Mouse (Mus musculus) common myeloid progenitor, adult 5-6 weeks (primary cell): ENCODE measurements around the gene Pea15a. TPM values are rescaled to one million over a fixed set of nuclear protein-coding genes. Genes with fewer than 3 reads are reported as not detected.

ENCODE experiments used
- ATAC-seq: replicated peaks from 2 replicates; pipeline ENCODE4 v1.8.0; 2016; ENCODE audit warnings: low read depth, mild to moderate bottlenecking, moderate TSS enrichment, inconsistent platforms; ENCODE audit not compliant: poor library complexity, severe bottlenecking
- total RNA-seq: library from RNA; stranded (forward); fragments of 200-1000, 187-1606 nt; gene quantifications from 2 replicates; pipeline ENCODE4 v1.2.3, GENCODE M21; 2017

Gene Pea15a
- total RNA-seq, 1 experiment from 2014 or later = 5.8 TPM

DNA sequence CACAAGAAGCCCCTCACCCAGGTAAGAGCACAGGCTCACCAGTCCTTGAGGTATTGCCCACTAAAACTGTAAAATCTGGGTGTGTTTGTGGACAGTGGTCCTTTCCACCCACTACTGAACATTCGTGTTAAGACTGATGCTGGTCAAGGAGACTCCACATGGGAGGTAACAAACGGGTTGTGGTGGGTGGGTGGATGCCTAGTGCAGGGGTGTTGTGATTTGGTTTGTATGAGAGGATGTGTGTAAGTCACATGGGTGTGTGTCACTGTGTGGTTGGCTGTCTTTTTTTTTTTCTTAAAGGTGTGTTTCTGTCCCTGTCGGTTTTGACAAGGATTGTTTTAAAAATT is 890 bp downstream of the Pea15a start:
- ATAC-seq = peak; percentile 4; the same call in 1 of the 2 replicates

DNA sequence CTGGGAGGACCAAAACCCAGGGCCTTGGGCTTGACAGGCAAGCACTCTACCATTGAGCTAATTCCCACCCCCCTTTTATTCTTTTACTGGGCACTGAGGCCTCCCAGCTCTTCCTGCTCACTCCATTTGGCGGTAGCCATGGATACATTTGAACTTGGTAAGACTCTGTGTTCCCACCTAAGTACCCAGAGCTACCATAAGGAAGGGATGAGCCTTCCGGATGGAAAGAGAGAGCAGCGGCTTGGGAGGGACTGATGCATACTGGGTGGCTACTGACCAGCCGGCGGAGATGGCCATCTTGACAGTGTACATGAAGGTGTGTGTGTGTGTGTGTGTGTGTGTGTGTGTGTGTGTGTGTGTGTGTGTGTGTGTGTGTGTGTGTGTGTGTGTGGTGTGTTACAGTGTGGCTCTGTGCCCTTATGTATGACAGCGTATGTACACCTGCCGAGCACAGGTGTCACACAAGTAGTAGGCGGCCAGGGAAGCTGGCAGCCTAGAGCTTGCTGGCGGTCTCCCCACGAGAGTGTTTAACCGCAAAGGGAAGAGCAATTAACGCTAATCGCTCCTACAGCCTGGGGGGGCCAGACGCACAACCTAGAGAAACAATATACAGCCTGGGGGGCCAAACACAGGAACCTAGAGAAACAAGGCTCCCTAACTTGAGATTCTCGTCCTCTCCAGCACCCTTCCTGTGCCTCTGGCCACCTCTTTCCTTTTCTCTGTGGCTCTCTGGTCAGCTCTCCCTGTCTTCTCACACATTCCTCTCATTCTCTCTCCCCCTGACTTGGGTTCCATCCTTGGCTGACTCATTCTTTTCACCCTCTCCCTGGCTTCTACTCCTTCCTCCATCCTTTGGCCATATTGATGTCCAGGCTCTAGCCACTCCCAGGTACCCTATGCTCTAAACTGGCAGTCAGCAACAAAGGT is 1.5 kb downstream of the Pea15a start:
- no peak for ATAC-seq

DNA sequence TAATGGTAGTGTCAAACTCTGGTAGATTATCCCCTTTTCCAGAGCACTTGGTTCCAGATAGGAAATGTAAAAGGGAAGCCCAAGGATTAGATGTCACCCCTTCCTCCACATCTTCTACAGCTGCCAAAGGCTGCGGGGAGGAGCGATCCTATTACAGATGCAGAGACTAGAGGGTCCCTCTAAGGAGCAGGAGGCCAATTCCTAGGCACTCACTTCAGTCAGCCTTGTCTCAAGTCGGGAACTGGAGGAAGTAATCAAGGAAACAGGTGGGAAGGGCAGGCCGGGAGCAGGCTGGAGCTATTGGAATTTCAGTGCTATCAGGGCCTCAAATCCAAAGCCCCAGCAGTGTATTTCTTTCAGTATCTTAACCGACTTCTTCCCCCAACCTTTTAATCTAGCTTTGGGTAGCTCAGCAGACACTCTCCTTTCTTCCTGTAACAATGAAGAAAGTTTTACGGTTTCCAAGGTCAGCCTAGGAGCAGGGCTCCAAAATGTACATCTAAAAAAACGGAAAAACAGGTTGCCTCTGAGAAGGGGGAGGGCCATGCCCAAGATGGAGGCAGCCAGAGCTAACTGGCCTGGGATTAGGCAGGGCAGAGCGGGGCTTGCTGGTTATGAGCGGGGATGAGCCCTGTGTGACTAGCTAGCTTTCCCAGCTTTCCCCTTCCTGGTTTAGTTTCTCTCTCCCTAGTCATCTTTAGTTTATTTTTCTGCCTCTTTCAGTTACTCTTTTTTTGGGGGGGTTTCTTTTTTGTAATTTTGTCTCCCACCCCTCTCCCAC is 2.4 kb downstream of the Pea15a start:
- ATAC-seq = no peak

DNA sequence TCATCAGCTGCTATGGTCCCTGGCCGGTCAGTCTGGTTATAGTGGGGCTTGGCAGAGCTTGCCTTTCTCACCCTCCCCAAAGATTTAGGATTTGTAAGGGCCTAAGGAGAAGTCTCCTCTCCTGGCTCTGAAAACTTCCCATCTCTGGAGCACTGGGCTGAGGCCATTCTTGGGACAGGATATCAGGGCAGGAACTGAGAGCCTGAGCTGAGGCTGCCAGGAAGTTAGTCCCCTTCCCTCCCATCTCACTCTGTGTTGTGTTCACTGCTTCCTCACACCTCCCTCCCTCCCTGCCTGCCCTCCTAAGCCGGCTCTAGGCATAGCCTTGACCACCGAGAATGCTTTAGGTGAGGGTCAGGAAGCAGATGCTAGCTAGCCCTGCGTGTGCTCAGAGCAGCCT is 3.0 kb downstream of the Pea15a start:
- no peak for ATAC-seq

DNA sequence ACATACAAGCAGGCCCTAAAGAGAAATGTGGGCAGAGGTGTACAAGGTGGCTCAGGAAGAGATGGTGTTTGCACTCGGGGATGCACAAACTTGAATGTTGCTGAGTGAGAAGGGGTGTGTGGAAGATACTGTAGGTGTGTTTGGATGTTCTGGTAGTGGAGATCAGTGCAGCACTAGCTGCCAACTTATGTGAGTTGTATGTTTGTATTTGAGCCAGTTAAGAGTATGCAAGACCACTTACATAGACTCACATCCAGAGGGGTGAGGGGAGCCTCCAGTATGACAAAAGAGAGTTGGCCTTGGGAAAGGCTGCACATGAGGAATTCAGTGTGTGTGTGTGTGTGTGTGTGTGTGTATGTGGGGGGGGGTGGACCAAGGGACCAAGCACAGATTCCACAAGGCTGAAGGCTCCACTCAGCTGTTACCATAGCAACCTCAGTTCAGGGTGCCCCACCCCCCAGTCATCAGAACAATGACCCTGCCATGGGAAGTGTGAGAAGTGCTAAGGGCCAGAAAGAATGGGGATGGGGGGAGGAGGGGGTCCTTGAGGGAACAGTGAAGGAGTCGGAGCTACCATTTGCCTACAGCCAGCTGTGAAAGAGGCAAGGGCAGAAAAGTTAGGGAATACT is 3.6 kb downstream of the Pea15a start:
- ATAC-seq = no peak

DNA sequence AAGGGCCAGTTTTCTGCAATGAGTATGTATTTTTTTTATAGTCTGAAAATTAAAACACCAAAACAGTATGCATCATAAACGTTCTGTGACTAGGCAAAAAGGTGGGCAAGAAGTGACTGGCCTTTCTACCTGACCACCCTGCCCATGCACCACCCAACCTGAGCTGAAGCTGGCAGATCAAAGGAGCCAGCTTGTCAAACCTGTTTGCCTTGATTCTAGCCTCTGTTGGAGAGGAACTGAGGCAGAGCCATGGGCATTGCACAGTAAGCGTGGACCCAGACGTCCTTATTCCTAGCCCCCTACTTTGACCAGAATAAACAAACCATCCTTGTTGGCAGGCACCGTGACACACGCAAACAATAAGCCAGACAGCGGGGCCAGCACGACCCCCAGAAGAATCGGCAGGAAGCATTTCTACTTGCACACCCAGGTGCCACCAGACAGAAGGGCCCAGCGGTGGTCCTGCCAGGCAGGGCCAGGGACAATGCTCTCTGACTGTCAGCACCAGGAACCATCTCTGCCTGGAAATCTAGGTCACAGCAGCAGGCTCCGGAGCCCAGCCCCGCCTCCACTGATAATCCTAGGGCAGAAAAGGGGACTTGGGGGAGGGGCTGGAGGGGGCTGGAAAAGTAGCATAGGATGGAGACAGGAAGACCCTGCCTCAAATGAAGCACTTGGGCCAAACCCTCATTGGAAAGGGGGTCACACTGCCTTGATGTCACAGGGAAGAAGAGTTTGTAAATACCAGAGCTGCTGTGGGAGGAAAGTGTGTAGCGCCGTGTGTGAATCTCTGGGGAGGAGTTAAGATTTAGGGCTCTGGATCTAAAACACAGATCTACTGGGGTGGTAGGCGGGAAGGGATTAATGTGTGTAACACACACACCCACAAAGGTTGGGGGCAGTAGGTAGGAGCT is 4.4 kb downstream of the Pea15a start:
- ATAC-seq = no peak

DNA sequence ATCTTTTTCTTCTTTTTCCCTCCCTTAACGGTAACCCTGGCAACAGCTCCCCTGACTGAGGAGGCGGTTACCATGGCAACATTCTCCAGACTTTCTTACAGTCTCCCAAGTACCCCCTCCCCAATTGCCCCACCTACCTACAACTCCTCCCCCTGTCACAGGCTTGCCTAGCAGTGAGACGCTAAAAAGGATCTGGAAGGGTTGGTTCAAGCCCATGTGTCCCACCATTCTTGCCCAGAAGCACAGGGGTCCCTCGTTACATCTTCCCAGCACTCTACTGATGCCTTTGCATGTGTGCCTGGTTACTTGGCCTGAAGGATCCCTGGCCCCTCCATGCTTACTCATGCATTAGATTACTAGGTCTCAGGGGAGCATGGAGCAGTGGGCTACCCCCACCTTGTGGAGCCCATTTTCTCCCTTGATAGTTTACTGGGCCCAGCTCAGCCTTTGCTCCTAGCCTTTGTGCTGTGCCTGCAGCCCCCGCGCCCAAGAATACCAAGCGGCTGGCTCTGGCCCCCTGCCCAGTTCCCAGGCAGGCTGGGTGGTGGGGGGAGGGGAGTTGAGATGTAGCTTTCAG is 5.6 kb downstream of the Pea15a start:
- no peak for ATAC-seq

DNA sequence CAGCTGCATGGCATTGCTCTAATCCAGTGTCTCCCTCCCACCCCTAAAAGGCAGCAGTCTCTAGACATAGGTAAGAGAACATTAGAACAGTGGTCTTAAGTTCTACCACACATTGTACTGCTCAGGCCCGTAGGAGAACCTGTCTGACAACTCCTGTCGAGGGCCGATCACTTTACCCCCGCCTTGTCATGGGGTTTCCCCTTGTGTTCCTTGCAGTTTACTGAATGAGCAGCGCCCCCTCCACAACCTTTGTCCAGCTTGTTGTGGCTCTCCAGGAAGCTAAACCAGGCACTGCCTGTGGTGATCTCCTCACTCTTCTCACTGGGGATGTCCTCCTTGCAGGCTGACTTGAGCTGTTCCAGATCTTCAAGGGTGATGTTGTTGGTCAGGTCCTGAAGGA is 6.4 kb downstream of the Pea15a start:
- no peak for ATAC-seq

DNA sequence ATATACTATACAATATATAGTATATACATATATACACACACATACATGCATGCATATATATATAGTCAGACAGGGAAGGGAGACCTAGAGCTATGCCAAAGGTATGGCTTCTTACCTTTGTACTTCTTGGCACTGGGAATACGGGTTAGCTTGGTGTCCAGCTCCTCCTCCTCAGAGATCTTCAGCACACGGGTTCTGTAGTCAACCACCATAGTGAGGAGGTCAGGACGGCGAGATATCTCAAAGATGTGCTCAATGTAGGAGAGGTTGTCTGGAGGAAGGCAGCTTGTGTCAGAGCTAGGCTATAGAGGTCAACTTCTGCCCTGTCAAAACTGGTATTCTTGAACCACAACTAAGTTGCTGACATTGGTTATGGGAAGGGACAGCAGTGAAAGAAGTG is 7.6 kb downstream of the Pea15a start:
- ATAC-seq = no peak

DNA sequence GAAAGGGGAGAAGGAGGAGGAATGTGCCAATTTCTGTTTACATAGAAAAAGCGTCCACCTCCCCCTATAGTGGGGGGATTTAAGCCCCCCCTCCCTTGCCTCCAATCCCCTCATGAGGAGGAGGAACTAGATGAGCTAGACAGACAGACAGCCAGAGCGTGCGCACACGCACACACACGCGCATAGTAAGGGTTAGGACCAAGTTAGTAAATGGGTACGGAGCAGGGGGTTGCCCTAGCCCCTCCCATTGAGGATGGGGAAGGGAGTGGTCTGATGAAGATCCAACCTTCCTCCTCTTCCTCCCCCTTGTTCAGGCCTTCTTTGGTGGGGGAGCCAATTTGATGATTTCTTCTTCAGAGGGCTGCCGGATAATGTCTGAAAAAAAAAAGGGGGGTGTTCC is 8.3 kb downstream of the Pea15a start:
- ATAC-seq = no peak

DNA sequence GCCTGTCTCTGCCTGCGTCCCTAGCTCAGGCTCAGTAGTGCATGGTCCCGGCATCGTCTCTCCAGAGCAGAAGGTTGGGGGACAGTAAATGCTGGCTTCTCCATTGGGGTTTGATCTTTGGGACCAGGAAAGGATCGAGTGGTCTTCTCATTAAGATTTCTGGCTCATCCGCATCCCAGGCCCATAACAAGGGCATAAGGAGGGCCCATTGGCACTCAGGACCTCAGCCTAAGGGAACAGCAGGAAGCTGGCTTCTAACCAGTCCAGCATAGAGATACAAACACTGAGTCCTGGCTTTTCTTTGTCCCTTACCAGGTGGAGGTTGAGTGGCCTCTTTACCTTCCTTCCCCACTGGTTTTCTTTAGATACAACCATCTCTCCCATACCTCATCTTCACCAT is 8.8 kb downstream of the Pea15a start:
- ATAC-seq = no peak

DNA sequence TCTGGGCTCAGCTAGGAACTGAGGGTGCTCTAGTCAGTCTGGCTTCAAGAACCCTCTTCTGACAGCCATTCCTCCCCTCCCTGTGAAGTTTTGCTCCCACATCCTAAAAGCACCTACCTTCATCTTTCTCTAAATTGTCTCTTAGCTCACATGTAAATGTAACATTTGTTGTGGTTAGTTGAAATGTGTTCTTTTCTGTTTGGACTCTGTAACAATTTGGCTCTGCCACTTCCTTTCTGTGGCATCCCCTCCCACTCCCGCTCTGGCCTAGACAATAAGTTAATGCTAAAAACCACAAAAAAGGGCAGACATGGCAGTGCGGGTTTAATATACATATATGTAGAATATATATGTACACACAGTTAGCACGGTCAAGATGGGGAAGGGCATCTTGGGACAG is 9.5 kb downstream of the Pea15a start:
- ATAC-seq = no peak

DNA sequence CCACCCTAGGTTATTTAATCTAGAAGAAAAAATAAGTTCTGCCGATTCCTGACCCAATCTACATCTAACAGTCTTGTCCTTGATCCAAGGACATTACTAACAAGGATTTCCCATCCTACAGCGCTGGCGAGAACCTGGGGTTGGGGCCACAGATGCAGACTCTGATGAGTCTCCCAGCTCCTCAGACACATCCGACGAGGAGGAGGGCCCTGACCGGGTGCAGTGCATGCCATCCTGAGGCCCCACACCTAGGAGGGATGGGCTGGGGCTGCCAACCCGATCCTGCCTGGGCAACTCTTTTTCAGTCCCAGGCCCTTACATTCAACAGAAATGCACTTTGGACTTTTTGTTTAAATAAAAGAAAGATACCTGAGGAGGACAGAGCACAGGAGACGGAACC is 12.2 kb downstream of the Pea15a start:
- no peak for ATAC-seq

DNA sequence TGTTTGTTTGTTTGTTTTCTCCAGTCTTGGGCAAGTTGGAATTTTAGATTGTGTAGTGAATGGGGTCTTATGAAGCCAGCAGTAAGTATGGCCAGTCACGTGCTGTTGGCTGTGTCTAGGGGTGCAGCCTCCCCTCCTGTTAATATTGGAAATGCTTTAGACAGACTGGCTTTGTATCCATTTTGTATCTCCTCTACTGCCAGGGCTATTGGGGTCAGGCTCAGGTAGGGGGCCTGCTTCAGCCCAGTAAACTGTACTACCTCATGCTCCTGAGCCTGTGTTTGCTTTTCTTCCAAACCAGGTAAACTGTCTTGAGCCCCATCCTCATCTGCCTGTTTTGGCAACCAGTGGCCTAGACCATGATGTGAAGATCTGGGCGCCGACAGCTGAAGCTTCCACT is 14.4 kb downstream of the Pea15a start:
- ATAC-seq = no peak

DNA sequence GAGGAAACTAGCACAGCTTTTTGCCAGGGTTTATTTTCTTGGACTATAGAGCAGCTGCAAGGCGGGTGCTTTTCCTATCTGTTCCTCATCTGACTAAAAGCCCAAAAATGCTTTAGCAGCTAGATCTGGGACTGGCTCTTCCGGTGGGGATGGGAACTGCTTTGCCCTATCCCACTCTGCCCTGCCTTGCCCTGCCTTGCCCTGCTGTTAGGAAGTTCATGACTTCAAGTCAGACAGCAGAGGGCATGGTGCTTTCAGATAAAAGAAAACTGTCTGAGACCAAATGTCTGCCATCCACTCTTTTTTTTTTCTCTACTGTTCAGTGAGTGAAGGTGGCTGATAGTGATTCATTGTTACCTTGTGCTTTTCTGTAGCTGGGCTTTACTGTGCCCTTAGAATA is 15.0 kb downstream of the Pea15a start:
- no peak for ATAC-seq

DNA sequence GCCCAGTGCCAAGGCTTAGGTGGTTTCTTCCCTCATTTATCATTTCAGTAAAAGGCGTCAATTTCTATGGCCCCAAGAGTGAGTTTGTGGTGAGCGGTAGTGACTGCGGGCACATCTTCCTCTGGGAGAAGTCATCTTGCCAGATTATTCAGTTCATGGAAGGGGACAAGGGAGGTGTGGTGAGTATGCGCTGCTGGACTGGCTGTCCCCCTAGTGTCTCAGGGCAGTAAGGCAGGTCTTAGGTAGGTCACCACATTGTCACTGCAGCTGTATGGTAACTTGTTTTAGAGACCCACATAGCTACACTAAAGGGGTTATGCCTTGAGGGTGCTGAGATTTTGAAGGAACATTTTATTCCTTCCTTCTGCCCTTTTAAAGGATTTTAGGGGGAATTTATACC is 17.7 kb downstream of the Pea15a start:
- peak; percentile 87 for ATAC-seq

DNA sequence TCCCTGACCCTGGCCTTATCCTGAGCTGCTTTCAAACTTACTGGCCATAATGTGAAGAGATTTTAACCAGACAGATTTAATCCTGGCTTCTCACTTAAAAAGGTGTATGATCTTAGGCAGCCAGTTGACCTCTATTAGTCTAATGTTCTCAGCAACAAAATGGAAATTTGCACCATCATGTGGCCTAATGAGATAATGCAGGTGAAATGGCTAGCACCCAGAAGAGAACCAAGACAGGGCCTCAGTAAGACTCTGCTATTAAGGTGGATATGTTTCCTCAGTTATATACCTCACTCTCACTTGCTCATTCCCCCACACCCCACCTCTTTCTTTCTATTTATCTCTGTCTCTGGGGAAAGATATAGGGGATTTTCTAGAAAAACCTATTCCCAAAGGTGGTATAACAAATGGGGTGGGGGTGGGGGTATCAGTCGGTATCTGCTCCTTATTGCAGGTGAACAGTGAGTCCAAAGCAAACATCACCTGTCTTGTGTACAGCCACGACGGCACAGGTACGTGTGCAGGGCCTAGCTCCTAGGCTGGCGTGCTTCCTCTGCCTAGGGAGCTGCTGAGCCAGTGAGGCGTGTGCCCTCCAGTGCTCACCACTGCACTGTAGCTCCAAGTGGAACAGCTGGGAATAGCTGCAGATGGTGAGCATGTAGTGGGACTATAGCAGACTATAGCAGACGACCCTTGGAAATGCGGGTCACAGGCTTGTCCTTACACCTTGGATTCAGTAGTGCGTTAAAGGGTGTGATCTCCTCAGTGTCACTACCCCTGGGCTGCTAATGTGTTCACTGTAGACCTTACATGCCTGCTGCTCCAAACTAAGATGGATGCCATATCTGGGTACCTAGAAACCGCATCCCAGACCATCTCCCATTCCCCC is 20.0 kb downstream of the Pea15a start:
- ATAC-seq = peak; percentile 61

DNA sequence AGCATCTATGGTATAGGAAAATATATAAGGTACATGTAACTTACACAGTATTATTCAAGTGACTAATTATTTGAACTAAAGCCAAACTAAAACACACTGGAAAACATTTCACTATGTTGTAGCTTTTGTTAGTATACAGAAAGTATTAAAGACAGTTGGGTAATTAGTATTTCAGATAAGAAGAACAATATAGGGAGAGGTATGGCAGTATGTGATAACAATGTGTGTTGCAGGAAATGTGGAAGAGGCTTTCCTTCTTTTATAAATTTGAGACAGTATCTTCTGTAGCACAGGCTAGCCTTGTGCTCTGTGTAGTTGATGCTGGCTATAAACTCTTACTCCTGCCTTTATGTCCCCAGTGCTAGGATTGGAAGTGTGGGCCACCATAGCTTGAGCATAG is 22.7 kb downstream of the Pea15a start:
- no peak for ATAC-seq

DNA sequence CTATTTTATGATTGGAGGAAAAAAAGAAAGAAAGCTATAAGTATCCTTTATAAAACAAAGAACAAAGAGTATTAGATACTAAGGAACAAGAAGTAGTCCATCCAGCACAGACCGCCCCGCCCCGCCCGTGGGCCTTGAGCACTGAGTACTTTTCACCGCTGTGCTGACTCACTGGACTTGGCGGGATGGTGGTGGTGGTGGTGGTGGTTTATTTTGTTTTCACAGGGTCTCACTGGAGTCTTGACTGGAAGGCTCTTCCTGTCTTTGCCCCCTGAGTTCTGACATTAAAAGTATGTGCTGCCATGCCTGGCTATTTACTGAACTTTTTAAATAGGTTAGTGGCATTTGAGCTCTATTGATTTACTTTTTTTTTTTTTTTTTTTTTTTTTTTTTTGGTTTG is 23.5 kb downstream of the Pea15a start:
- no peak for ATAC-seq
